Mouse (Mus musculus): Measurements from ENCODE around the gene Il23a.

- TF ChIP-seq CTCF (IDR thresholded peaks at IDR 0.05; ENCODE audit: insufficient read depth, low read depth, low read length) (no peak), POLR2A (IDR thresholded peaks at IDR 0.05; ENCODE audit: insufficient read depth, low read depth, low read length) (no peak)
These were observed at the start of gene Il23a for GRCm38 (mm10) chr10:128298702-128299171.
